Mouse (Mus musculus): ENCODE data around the gene Fbxw7.
A peak's percentile ranks its signal among the peaks of the same experiment; 100 is the strongest.

The Fbxw7 gene

GRCm38 (mm10) chr3:84951698-84952097 lies 136.6 kb downstream of the Fbxw7 start:
- no peak for DNase-seq (ENCODE audit: low spot score in 2 of 2)

GRCm38 (mm10) chr3:84952135-84952534 lies 137.1 kb downstream of the Fbxw7 start:
- peak; percentile 78 to 89 for DNase-seq (ENCODE audit: low spot score in 2 of 2)

- DNase-seq (ENCODE audit: low spot score in 2 of 2) = no peak
Measured at GRCm38 (mm10) chr3:84952585-84953187, 137.6 kb downstream of the Fbxw7 start.

- DNase-seq (ENCODE audit: low spot score in 2 of 2) = no peak
Measured at GRCm38 (mm10) chr3:84955011-84955775, 140.1 kb downstream of the Fbxw7 start.

GRCm38 (mm10) chr3:84955857-84956256 lies 140.8 kb downstream of the Fbxw7 start:
- no peak for DNase-seq (ENCODE audit: low spot score in 2 of 2)

GRCm38 (mm10) chr3:84965156-84965555 lies 150.1 kb downstream of the Fbxw7 start:
- DNase-seq (ENCODE audit: low spot score in 2 of 2) = no peak

GRCm38 (mm10) chr3:84967364-84967763 lies 152.3 kb downstream of the Fbxw7 start:
- peak in 1 of 2 experiments; percentile 21 for DNase-seq (ENCODE audit: low spot score in 2 of 2)

GRCm38 (mm10) chr3:84971561-84971960 lies 156.5 kb downstream of the Fbxw7 start:
- peak in 1 of 2 experiments; percentile 21 for DNase-seq (ENCODE audit: low spot score in 2 of 2)

- peak in 1 of 2 experiments; percentile 21 for DNase-seq (ENCODE audit: low spot score in 2 of 2)
Measured at GRCm38 (mm10) chr3:84972881-84973280, 157.8 kb downstream of the Fbxw7 start.

- peak in 1 of 2 experiments; percentile 24 for DNase-seq (ENCODE audit: low spot score in 2 of 2)
Measured at GRCm38 (mm10) chr3:84974193-84974592, 159.1 kb downstream of the Fbxw7 start.

- peak in 1 of 2 experiments; percentile 32 for DNase-seq (ENCODE audit: low spot score in 2 of 2)
Measured at GRCm38 (mm10) chr3:84978676-84979075, 163.6 kb downstream of the Fbxw7 start.

- DNase-seq (ENCODE audit: low spot score in 2 of 2) = peak in 1 of 2 experiments; percentile 27
Measured at GRCm38 (mm10) chr3:84980158-84980557, 165.1 kb downstream of the Fbxw7 start.

- DNase-seq (ENCODE audit: low spot score in 2 of 2) = no peak
Measured at GRCm38 (mm10) chr3:84982688-84983087, 167.6 kb downstream of the Fbxw7 start.

GRCm38 (mm10) chr3:84985121-84985625 lies 170.1 kb downstream of the Fbxw7 start:
- DNase-seq (ENCODE audit: low spot score in 2 of 2) = peak; percentile 47 to 69

- peak in 1 of 2 experiments; percentile 13 for DNase-seq (ENCODE audit: low spot score in 2 of 2)
Measured at GRCm38 (mm10) chr3:84988880-84989279, 173.8 kb downstream of the Fbxw7 start.

GRCm38 (mm10) chr3:85005257-85005656 lies 190.2 kb downstream of the Fbxw7 start:
- DNase-seq (ENCODE audit: low spot score in 2 of 2) = no peak

GRCm38 (mm10) chr3:85012889-85013288 lies 197.8 kb downstream of the Fbxw7 start:
- no peak for DNase-seq (ENCODE audit: low spot score in 2 of 2)

GRCm38 (mm10) chr3:85015667-85016066 lies 200.6 kb downstream of the Fbxw7 start:
- DNase-seq (ENCODE audit: low spot score in 2 of 2) = peak; percentile 75 to 84

- peak; percentile 44 to 78 for DNase-seq (ENCODE audit: low spot score in 2 of 2)
Measured at GRCm38 (mm10) chr3:85020137-85020536, 205.1 kb downstream of the Fbxw7 start.

- no peak for DNase-seq (ENCODE audit: low spot score in 2 of 2)
Measured at GRCm38 (mm10) chr3:85021816-85022215, 206.7 kb downstream of the Fbxw7 start.

GRCm38 (mm10) chr3:85022800-85023199 lies 207.7 kb downstream of the Fbxw7 start:
- DNase-seq (ENCODE audit: low spot score in 2 of 2) = no peak

GRCm38 (mm10) chr3:85024237-85024636 lies 209.2 kb downstream of the Fbxw7 start:
- no peak for DNase-seq (ENCODE audit: low spot score in 2 of 2)

Data from right cerebral cortex, postnatal 10 days (tissue).